Mouse (Mus musculus): Measurements from ENCODE around the gene Kbtbd2. TPM values are rescaled to one million over a fixed set of nuclear protein-coding genes. Genes with fewer than 3 reads are reported as not detected.

Gene Kbtbd2
- total and polyA plus RNA-seq, 2 experiments, result 5.0 to 16.1 TPM

DNA sequence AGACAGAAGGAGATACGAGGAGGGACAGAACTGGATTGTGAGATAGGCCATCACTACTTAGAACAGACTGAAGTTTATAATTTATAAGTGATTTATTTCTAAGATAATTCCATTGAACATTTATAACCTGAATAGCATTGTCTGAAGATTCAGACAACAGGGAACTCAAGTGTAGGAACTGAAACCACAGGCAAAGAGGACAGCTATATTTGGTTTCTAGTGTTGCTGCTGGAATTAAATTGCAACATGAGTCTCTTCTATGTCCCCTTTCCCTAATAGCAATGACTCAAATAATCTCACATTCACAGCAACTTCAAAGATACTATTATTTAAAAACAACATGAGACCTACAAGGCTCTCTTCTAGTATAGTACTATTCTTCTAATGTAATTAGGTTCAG lies 41.5 kb downstream of the Kbtbd2 start:
- no peaks in the 10 kb centered on the region for H3K79me2 ChIP-seq (ENCODE audit: control insufficient read depth, insufficient read depth, low read length)
- peaks cover 66% of the 10 kb centered on the region for H3K36me3 ChIP-seq (ENCODE audit: control insufficient read depth, insufficient read depth, low read length)
- no peaks in the 10 kb centered on the region for H3K4me1 ChIP-seq (ENCODE audit: control insufficient read depth, insufficient read depth, low read length)
- no peak overlapping the region for H3K9ac ChIP-seq (ENCODE audit: low read depth, low read length)
- no peak overlapping the region for H3K27ac ChIP-seq (replicated peaks; ENCODE audit: insufficient read depth, low read depth, low read length)
- TF ChIP-seq POLR2A (IDR thresholded peaks at IDR 0.05; ENCODE audit: extremely low read depth, insufficient read depth, low read length) (no peak), CTCF (IDR thresholded peaks at IDR 0.05; ENCODE audit: low read depth, low read length) (no peak)
- no peak for DNase-seq (ENCODE audit: extremely low read depth, low read depth, low spot score)
- no peaks in the 10 kb centered on the region for H3K27me3 ChIP-seq (ENCODE audit: control insufficient read depth, insufficient read depth, low read length)
- H3K4me3 ChIP-seq (ENCODE audit: insufficient read depth, low read depth, low read length), result no peak overlapping the region
- 89% methylated on average over 1 of the region's 1 CpGs for WGBS

DNA sequence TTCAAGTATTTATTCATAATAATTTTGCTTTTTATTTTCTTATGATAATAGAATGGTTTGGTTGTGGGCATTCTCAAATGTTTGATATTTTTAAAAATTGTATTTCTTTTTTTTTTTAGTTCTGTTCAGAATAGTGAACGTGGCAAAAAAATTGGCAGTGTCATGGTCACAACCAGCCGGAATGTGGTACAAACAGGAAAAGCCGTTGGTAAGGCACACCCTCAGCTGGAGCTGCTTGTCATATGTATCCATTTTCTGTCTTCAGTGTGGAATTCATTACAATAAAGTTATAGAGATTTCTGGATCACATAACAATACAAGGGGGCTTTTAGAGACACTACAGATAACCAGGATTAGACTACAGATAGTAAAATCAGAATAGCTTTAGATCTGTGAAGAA lies 43.9 kb downstream of the Kbtbd2 start:
- Histone ChIP-seq H3K9ac (ENCODE audit: low read depth, low read length) (no peak overlapping the region), H3K27me3 (ENCODE audit: control insufficient read depth, insufficient read depth, low read length) (no peaks in the 10 kb centered on the region), H3K79me2 (ENCODE audit: control insufficient read depth, insufficient read depth, low read length) (no peaks in the 10 kb centered on the region), H3K4me1 (ENCODE audit: control insufficient read depth, insufficient read depth, low read length) (no peaks in the 10 kb centered on the region), H3K27ac (replicated peaks; ENCODE audit: insufficient read depth, low read depth, low read length) (no peak overlapping the region), H3K4me3 (ENCODE audit: insufficient read depth, low read depth, low read length) (no peak overlapping the region), H3K36me3 (ENCODE audit: control insufficient read depth, insufficient read depth, low read length) (peaks cover 53% of the 10 kb centered on the region)
- 92% methylated on average over 3 of the region's 3 CpGs for WGBS
- no peak for DNase-seq (ENCODE audit: extremely low read depth, low read depth, low spot score)
- no peak for TF ChIP-seq CTCF (IDR thresholded peaks at IDR 0.05; ENCODE audit: low read depth, low read length)
- no peak for TF ChIP-seq POLR2A (IDR thresholded peaks at IDR 0.05; ENCODE audit: extremely low read depth, insufficient read depth, low read length)

DNA sequence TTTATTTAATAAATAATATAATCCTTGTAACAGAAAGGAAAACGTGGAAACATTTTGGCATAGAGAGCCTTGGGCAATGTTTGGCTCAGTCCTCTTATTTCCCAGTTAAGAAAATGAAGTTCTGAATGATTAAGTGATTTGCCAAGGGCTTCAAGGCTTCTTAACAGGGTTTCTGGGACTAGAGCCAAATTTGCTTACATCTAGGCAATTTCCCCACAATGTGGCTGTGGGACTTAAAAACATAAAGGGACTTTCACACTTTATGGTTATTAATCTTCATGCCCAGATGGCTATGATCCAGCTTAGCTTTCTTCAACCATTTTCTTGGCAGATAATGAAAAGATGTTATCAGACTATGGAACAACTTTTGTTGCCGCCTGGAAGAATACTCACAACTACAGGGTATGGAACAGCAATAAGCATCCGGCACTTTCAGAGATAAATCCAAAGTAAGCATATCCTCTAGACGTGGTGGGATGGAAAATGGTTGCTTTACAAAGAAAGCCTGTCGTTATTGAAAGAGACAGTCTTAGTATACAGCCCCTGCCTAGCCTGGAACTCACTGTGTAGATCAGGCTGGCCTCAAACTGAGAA lies 51.6 kb downstream of the Kbtbd2 start:
- H3K4me3 ChIP-seq (ENCODE audit: insufficient read depth, low read depth, low read length), result no peak overlapping the region
- H3K27ac ChIP-seq (replicated peaks; ENCODE audit: insufficient read depth, low read depth, low read length), result no peak overlapping the region
- DNase-seq (ENCODE audit: extremely low read depth, low read depth, low spot score), result no peak
- peaks cover 27% of the 10 kb centered on the region for H3K36me3 ChIP-seq (ENCODE audit: control insufficient read depth, insufficient read depth, low read length)
- WGBS, result 82% methylated on average over 5 of the region's 5 CpGs
- TF ChIP-seq CTCF (IDR thresholded peaks at IDR 0.05; ENCODE audit: low read depth, low read length) (no peak), POLR2A (IDR thresholded peaks at IDR 0.05; ENCODE audit: extremely low read depth, insufficient read depth, low read length) (no peak)
- H3K4me1 ChIP-seq (ENCODE audit: control insufficient read depth, insufficient read depth, low read length), result no peaks in the 10 kb centered on the region
- no peaks in the 10 kb centered on the region for H3K79me2 ChIP-seq (ENCODE audit: control insufficient read depth, insufficient read depth, low read length)
- no peak overlapping the region for H3K9ac ChIP-seq (ENCODE audit: low read depth, low read length)
- H3K27me3 ChIP-seq (ENCODE audit: control insufficient read depth, insufficient read depth, low read length), result no peaks in the 10 kb centered on the region

DNA sequence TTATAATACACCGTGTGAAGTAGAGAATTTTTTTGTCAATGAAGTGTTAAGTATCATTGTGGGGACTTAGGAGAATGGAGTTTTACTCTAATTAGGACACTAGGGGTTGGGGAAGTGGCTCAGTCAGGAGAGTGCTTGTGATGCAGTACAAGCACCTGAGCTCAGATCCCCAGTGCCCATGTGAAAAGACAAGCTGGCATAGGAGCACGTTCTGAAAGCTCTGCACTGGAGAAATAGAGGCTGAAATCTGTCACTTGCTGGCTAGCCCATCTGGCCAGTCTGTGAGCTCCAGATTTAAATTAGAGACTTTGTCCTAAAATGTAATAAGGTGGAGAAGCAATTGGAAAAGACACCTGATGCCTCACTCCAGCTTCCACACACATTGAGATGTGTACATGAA lies 65.1 kb downstream of the Kbtbd2 start:
- H3K79me2 ChIP-seq (ENCODE audit: control insufficient read depth, insufficient read depth, low read length), result no peaks in the 10 kb centered on the region
- H3K27me3 ChIP-seq (ENCODE audit: control insufficient read depth, insufficient read depth, low read length), result no peaks in the 10 kb centered on the region
- WGBS, result 88% methylated on average over 2 of the region's 2 CpGs
- no peaks in the 10 kb centered on the region for H3K4me1 ChIP-seq (ENCODE audit: control insufficient read depth, insufficient read depth, low read length)
- no peak overlapping the region for H3K4me3 ChIP-seq (ENCODE audit: insufficient read depth, low read depth, low read length)
- TF ChIP-seq CTCF (IDR thresholded peaks at IDR 0.05; ENCODE audit: low read depth, low read length), result no peak
- TF ChIP-seq POLR2A (IDR thresholded peaks at IDR 0.05; ENCODE audit: extremely low read depth, insufficient read depth, low read length), result no peak
- peaks cover 51% of the 10 kb centered on the region for H3K36me3 ChIP-seq (ENCODE audit: control insufficient read depth, insufficient read depth, low read length)
- H3K27ac ChIP-seq (replicated peaks; ENCODE audit: insufficient read depth, low read depth, low read length), result no peak overlapping the region
- H3K9ac ChIP-seq (ENCODE audit: low read depth, low read length), result no peak overlapping the region
- no peak for DNase-seq (ENCODE audit: extremely low read depth, low read depth, low spot score)

Other genes with a start within 250 kb of the Kbtbd2 start
- 0.37 and 0.54 TPM in 2 replicates for gene Pde1c, start 228.7 kb downstream of the Kbtbd2 start, total RNA-seq (2014; rRNA removed)
- 0.09 TPM in 1 of 2 replicates, not detected in the other for gene Pde1c, start 228.7 kb downstream of the Kbtbd2 start, polyA plus RNA-seq (2012; rRNA removed)
- 10.3 and 10.8 TPM in 2 replicates for gene Lsm5, start 93.1 kb downstream of the Kbtbd2 start, total RNA-seq (2014; rRNA removed)
- gene Lsm5, start 93.1 kb downstream of the Kbtbd2 start, polyA plus RNA-seq (2012; rRNA removed), result 1.5 and 4.2 TPM in 2 replicates
- 21.6 and 21.9 TPM in 2 replicates for gene Avl9, start 82.9 kb downstream of the Kbtbd2 start, total RNA-seq (2014; rRNA removed)
- gene Avl9, start 82.9 kb downstream of the Kbtbd2 start, polyA plus RNA-seq (2012; rRNA removed), result 2.6 and 3.3 TPM in 2 replicates
- 32.2 and 35.7 TPM in 2 replicates for gene Fkbp9, start 34.2 kb upstream of the Kbtbd2 start, total RNA-seq (2014; rRNA removed)
- gene Fkbp9, start 34.2 kb upstream of the Kbtbd2 start, polyA plus RNA-seq (2012; rRNA removed), result 12.4 and 12.6 TPM in 2 replicates
- 40.3 and 42.9 TPM in 2 replicates for gene Nt5c3, start 126.1 kb upstream of the Kbtbd2 start, total RNA-seq (2014; rRNA removed)
- gene Nt5c3, start 126.1 kb upstream of the Kbtbd2 start, polyA plus RNA-seq (2012; rRNA removed), result 6.2 and 12.6 TPM in 2 replicates
- 0.65 and 0.81 TPM in 2 replicates for gene Vmn1r4, start 126.2 kb upstream of the Kbtbd2 start, total RNA-seq (2014; rRNA removed)
- gene Vmn1r4, start 126.2 kb upstream of the Kbtbd2 start, polyA plus RNA-seq (2012; rRNA removed), result 0.06 TPM in 1 of 2 replicates, not detected in the other
- gene Vmn1r5, start 172.5 kb upstream of the Kbtbd2 start, total RNA-seq (2014; rRNA removed), result 0.09 and 0.13 TPM in 2 replicates
- gene Vmn1r5, start 172.5 kb upstream of the Kbtbd2 start, polyA plus RNA-seq (2012; rRNA removed), result not detected in 2 replicates
- 0.13 TPM in 1 of 2 replicates, not detected in the other for gene Vmn1r6, start 199.4 kb upstream of the Kbtbd2 start, total RNA-seq (2014; rRNA removed)
- not detected in 2 replicates for gene Vmn1r6, start 199.4 kb upstream of the Kbtbd2 start, polyA plus RNA-seq (2012; rRNA removed)
- gene Vmn1r7, start 227.5 kb upstream of the Kbtbd2 start, total RNA-seq (2014; rRNA removed), result not detected in 2 replicates
- gene Vmn1r7, start 227.5 kb upstream of the Kbtbd2 start, polyA plus RNA-seq (2012; rRNA removed), result not detected in 2 replicates
- not detected in 2 replicates for gene Vmn1r8, start 234.5 kb upstream of the Kbtbd2 start, total RNA-seq (2014; rRNA removed)
- gene Vmn1r8, start 234.5 kb upstream of the Kbtbd2 start, polyA plus RNA-seq (2012; rRNA removed), result not detected in 2 replicates

All from liver, adult 2 months (tissue).